Comparison of ENCODE assay signal across 19 mouse cellular contexts in the genomic region with DNA sequence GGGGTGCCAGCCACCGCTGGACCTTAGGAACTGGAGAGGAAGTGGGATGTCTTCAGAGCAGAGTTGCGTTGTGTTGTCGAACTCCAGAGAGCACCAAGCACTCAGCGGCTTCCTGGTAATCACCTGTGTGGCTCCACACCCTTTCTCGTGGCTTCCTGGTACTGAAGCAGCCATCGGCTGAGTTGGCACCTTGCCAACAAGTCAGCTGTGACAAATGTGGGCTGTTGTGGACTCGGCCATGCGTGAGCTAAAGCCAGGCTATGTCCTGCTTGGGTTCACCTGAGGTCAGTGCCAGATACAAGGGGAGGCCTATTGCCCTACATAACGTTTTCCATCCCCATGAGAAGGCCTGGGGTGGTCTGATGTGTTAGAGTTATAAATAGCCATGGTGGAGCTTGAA. TPM values are rescaled to one million over a fixed set of nuclear protein-coding genes. Genes with fewer than 3 reads are reported as not detected.
DNase-seq lines count a peak whose midpoint lies in the region; ATAC-seq lines count a peak whose summit lies in the region.
"Had no signal": no experiment of that assay in that cellular context is flagged by ENCODE, and none has a peak within 500 bp of the region (broad histone marks: within the 10 kb centered on the region; RNA-seq: fewer than 3 reads in every experiment).

No protein-coding gene starts in this region.

- no peak overlapping the region for H3K4me2 ChIP-seq in midbrain, embryonic 15.5 days
- H3K4me2 ChIP-seq: heart, embryonic 13.5 days; liver, embryonic 15.5 days had no signal

- no peaks in the 10 kb centered on the region for H3K4me1 ChIP-seq in midbrain, embryonic 15.5 days
- H3K4me1 ChIP-seq: heart, embryonic 13.5 days; hindbrain, embryonic 10.5 days; liver, embryonic 15.5 days had no signal

- no peak overlapping the region for H3K4me3 ChIP-seq in midbrain, embryonic 15.5 days
- H3K4me3 ChIP-seq: heart, embryonic 13.5 days; hindbrain, embryonic 10.5 days; liver, embryonic 15.5 days had no signal

- DNase-seq in cerebellum, adult 11-12 months: peak; percentile 56
- no peak for DNase-seq in cerebellum, adult 8-10 months
- DNase-seq in A20 (ENCODE audit: low read depth, low spot score): peak; percentile 22
- DNase-seq in kidney, adult 11 months: peak; percentile 40
- peak; percentile 34 for DNase-seq in kidney, postnatal 10 days
- DNase-seq in thymus, postnatal 10 days (ENCODE audit: low spot score in 2 of 2): no peak
- no peak for DNase-seq in heart, adult 18-20 months
- DNase-seq: adrenal gland, postnatal 25 days; layer of hippocampus, postnatal 36 days; lung, postnatal 14 days had no signal

- H3K27ac ChIP-seq in midbrain, embryonic 15.5 days: no peak overlapping the region
- H3K27ac ChIP-seq: heart, embryonic 13.5 days; hindbrain, embryonic 10.5 days; liver, embryonic 15.5 days had no signal

- H3K27me3 ChIP-seq in midbrain, embryonic 15.5 days (replicated peaks): no peaks in the 10 kb centered on the region
- H3K27me3 ChIP-seq: heart, embryonic 13.5 days; liver, embryonic 15.5 days had no signal

- H3K36me3 ChIP-seq in midbrain, embryonic 15.5 days (replicated peaks): no peaks in the 10 kb centered on the region
- H3K36me3 ChIP-seq: heart, embryonic 13.5 days; hindbrain, embryonic 10.5 days; liver, embryonic 15.5 days had no signal

- ATAC-seq in midbrain, embryonic 15.5 days (replicated peaks): no peak
- ATAC-seq: intestine, postnatal 0 days had no signal

- 70% methylated on average over 9 of the region's 9 CpGs for WGBS in midbrain, embryonic 15.5 days

- H3K9ac ChIP-seq in midbrain, embryonic 15.5 days: no peak overlapping the region
- H3K9ac ChIP-seq: heart, embryonic 13.5 days; liver, embryonic 15.5 days had no signal

- H3K9me3 ChIP-seq in midbrain, embryonic 15.5 days: no peaks in the 10 kb centered on the region
- H3K9me3 ChIP-seq: heart, embryonic 13.5 days; hindbrain, embryonic 10.5 days; liver, embryonic 15.5 days had no signal

RNA-seq across cellular contexts. Expression of a gene that starts 18.0 kb away (rescaled TPM):
- polyA plus RNA-seq in midbrain, embryonic 15.5 days (2015; fragmentation: Nextera tagmentation; extraction: Ambion mirVana): 4.4 and 6.8 TPM in 2 replicates
- total RNA-seq in heart, adult 18-20 months (2021): not detected
- total RNA-seq: CH12.LX; gastrocnemius, postnatal 4 days had no signal
- polyA plus RNA-seq: embryonic facial prominence, embryonic 11.5 days; hindbrain, embryonic 10.5 days; intestine, postnatal 0 days; limb, embryonic 11.5 days; liver, embryonic 15.5 days had no signal

Comparison
In these comparisons a context has a peak if more than half of its experiments do, and no peak if none do; other contexts are left out.
1. DNase-seq: peak in cerebellum, adult 11-12 months (single experiment), A20 (single experiment), kidney, adult 11 months (single experiment) and kidney, postnatal 10 days (single experiment); none in cerebellum, adult 8-10 months (single experiment), thymus, postnatal 10 days (0 of 2) and heart, adult 18-20 months (0 of 2).